In genomic region chr5:77265671-77266065, GRCm38 (mm10) we compare ENCODE assay signal across 8 mouse cellular contexts. TPM values are rescaled to one million over a fixed set of nuclear protein-coding genes. Genes with fewer than 3 reads are reported as not detected.
A peak's percentile ranks its signal among the peaks of the same experiment; 100 is the strongest.
DNase-seq lines count a peak whose midpoint lies in the region; ATAC-seq and TF ChIP-seq lines count a peak whose summit lies in the region.

No protein-coding gene starts in this region.

- H3K9ac ChIP-seq in forebrain, postnatal 0 days: peak overlapping the region; percentile 59

- peak; percentile 55 for DNase-seq in MN1 (ENCODE audit: low spot score)
- DNase-seq in cerebellum, adult 2 months: peak; percentile 25 to 36
- DNase-seq in forebrain, postnatal 0 days: peak; percentile 43
- DNase-seq in layer of hippocampus, postnatal 10 days (ENCODE audit: low spot score in 2 of 2): peak; percentile 57 to 69
- DNase-seq in lung, postnatal 14 days: peak; percentile 82
- DNase-seq in retina, embryonic 14.5 days (ENCODE audit: low spot score): peak; percentile 60
- peak; percentile 76 to 81 for DNase-seq in thymus, postnatal 36 days

- H3K36me3 ChIP-seq in forebrain, postnatal 0 days (ENCODE audit: insufficient read depth): peaks cover 3% of the 10 kb centered on the region; the same call in 1 of the 2 replicates

- no peaks in the 10 kb centered on the region for H3K4me1 ChIP-seq in cerebellum, adult 2 months (ENCODE audit: control insufficient read depth, insufficient read depth, low read length)
- 0 out of 2 replicates have a peak, but pooled peaks cover 3% of the 10 kb centered on the region for H3K4me1 ChIP-seq in forebrain, postnatal 0 days (ENCODE audit: insufficient read depth)

- no peaks in the 10 kb centered on the region; the same call in 1 of the 2 replicates for H3K27me3 ChIP-seq in cerebellum, adult 2 months (ENCODE audit: control insufficient read depth, insufficient read depth, low read length)
- no peaks in the 10 kb centered on the region; the same call in 1 of the 2 replicates for H3K27me3 ChIP-seq in forebrain, postnatal 0 days (ENCODE audit: insufficient read depth, low read length)

- peak; percentile 75 for ATAC-seq in forebrain, postnatal 0 days
- ATAC-seq in hematopoietic stem cell, adult 5-6 weeks (replicated peaks in 1 of 2; ENCODE audit: insufficient read depth in 1 of 2, low FRiP score in 2 of 2, low TSS enrichment in 1 of 2, low read depth in 1 of 2, poor library complexity in 2 of 2, severe bottlenecking in 2 of 2): peak; percentile 19 to 33; a peak in 1 of 4 replicates

- H3K27ac ChIP-seq in cerebellum, adult 2 months (ENCODE audit: insufficient read depth, low read length): no peak overlapping the region
- peak overlapping the region; percentile 69 for H3K27ac ChIP-seq in forebrain, postnatal 0 days (ENCODE audit: low read depth, low read length)

- H3K4me3 ChIP-seq in cerebellum, adult 2 months (replicated peaks; ENCODE audit: insufficient read depth, low read depth, low read length): peak overlapping the region; percentile 60
- peak overlapping the region; percentile 83 for H3K4me3 ChIP-seq in forebrain, postnatal 0 days (ENCODE audit: low read depth, low read length)

- H3K4me2 ChIP-seq in forebrain, postnatal 0 days (ENCODE audit: low read depth): peak overlapping the region; percentile 90

- WGBS in cerebellum, adult 2 months: under 1% methylated on average over 46 of the region's 53 CpGs
- 4% methylated on average over 47 of the region's 53 CpGs for WGBS in forebrain, postnatal 0 days

- no peaks in the 10 kb centered on the region for H3K9me3 ChIP-seq in forebrain, postnatal 0 days (ENCODE audit: low read length)

- no peak for TF ChIP-seq CTCF in cerebellum, adult 2 months (IDR thresholded peaks at IDR 0.05; ENCODE audit: borderline replicate concordance, insufficient read depth, low read depth, low read length)
- TF ChIP-seq CTCF in forebrain, postnatal 0 days (IDR thresholded peaks at IDR 0.05; ENCODE audit: low read depth): no peak

- no peak for TF ChIP-seq POLR2A in cerebellum, adult 2 months (IDR thresholded peaks at IDR 0.05; ENCODE audit: borderline replicate concordance, insufficient read depth, low read length)

RNA-seq across cellular contexts. Expression of gene Rest, which starts 0.4 kb away (rescaled TPM):
- 2.9 and 3.2 TPM in 2 replicates for polyA plus RNA-seq in cerebellum, adult 2 months (2012; rRNA removed)
- total RNA-seq in forebrain, postnatal 0 days (2014; rRNA removed): 5.2 and 8.3 TPM in 2 replicates
- 2.2 and 3.1 TPM in 2 replicates for polyA plus RNA-seq in forebrain, postnatal 0 days (2015; fragmentation: Nextera tagmentation; extraction: Ambion mirVana)
- 65.3 and 81.2 TPM in 2 replicates for total RNA-seq in hematopoietic stem cell, adult 5-6 weeks (2017)
- total RNA-seq in layer of hippocampus, postnatal 10 days (2021): 1 to 10 TPM; 6.0 to 6.1 TPM

RNA-seq across cellular contexts. Expression of gene Noa1, which starts 44.2 kb away (rescaled TPM):
- 24.8 and 25.2 TPM in 2 replicates for polyA plus RNA-seq in cerebellum, adult 2 months (2012; rRNA removed)
- total RNA-seq in forebrain, postnatal 0 days (2014; rRNA removed): 16.2 and 18.6 TPM in 2 replicates
- polyA plus RNA-seq in forebrain, postnatal 0 days (2015; fragmentation: Nextera tagmentation; extraction: Ambion mirVana): 32.5 and 36.6 TPM in 2 replicates
- 16.6 and 26.0 TPM in 2 replicates for total RNA-seq in hematopoietic stem cell, adult 5-6 weeks (2017)
- 10 to 100 TPM; 24.3 to 29.0 TPM for total RNA-seq in layer of hippocampus, postnatal 10 days (2021)

RNA-seq across cellular contexts. Expression of gene Polr2b, which starts 44.3 kb away (rescaled TPM):
- 46.4 and 49.7 TPM in 2 replicates for polyA plus RNA-seq in cerebellum, adult 2 months (2012; rRNA removed)
- 76.2 and 97.5 TPM in 2 replicates for total RNA-seq in forebrain, postnatal 0 days (2014; rRNA removed)
- polyA plus RNA-seq in forebrain, postnatal 0 days (2015; fragmentation: Nextera tagmentation; extraction: Ambion mirVana): 50.7 and 53.2 TPM in 2 replicates
- total RNA-seq in hematopoietic stem cell, adult 5-6 weeks (2017): 139 and 180 TPM in 2 replicates
- 10 to 100 TPM; 51.8 to 54.2 TPM for total RNA-seq in layer of hippocampus, postnatal 10 days (2021)

RNA-seq across cellular contexts. Expression of gene Spink2, which starts 54.4 kb away (rescaled TPM):
- polyA plus RNA-seq in cerebellum, adult 2 months (2012; rRNA removed): 0.21 TPM in 1 of 2 replicates, not detected in the other
- total RNA-seq in forebrain, postnatal 0 days (2014; rRNA removed): not detected in 2 replicates
- polyA plus RNA-seq in forebrain, postnatal 0 days (2015; fragmentation: Nextera tagmentation; extraction: Ambion mirVana): 0.88 and 2.0 TPM in 2 replicates
- not detected in 2 replicates for total RNA-seq in hematopoietic stem cell, adult 5-6 weeks (2017)
- not detected for total RNA-seq in layer of hippocampus, postnatal 10 days (2021)

Comparison
In these comparisons a context has a peak if more than half of its experiments do, and no peak if none do; other contexts are left out.
1. DNase-seq: peak in every context shown above with its lines; median percentile 82 in lung, postnatal 14 days; 78 in thymus, postnatal 36 days; 63 in layer of hippocampus, postnatal 10 days; 60 in retina, embryonic 14.5 days; 55 in MN1; 43 in forebrain, postnatal 0 days; 30 in cerebellum, adult 2 months.